Mouse (Mus musculus) hindbrain, embryonic 15.5 days (tissue): ENCODE results near the gene Slc6a6. TPM values are rescaled to one million over a fixed set of nuclear protein-coding genes. Genes with fewer than 3 reads are reported as not detected.

ENCODE experiments used
- ATAC-seq: fragments of 200-750 bp; cut with Nextera tagmentation; 2 replicates; pipeline ENCODE4 v1.8.0; 2017; ENCODE audit warnings: low read depth, moderate number of reproducible peaks, moderate TSS enrichment; ENCODE audit not compliant: low FRiP score
- H3K27ac ChIP-seq: fragments of 300-500 bp; sonication (generic); replicated peaks from 2 replicates; pipeline ENCODE4 v1.5.1; 2015; ENCODE audit warnings: mild to moderate bottlenecking, inconsistent platforms
- H3K27me3 ChIP-seq: fragments of 300-500 bp; sonication (generic); 2 replicates; pipeline ENCODE4 v1.6.1; 2015; ENCODE audit warnings: control low read depth, inconsistent platforms
- H3K36me3 ChIP-seq: fragments of 300-500 bp; sonication (generic); 2 replicates; pipeline ENCODE4 v1.6.1; 2015; ENCODE audit warnings: control low read depth, inconsistent platforms
- H3K4me1 ChIP-seq: fragments of 300-500 bp; sonication (generic); replicated peaks from 2 replicates; pipeline ENCODE4 v1.6.1; 2015; ENCODE audit warnings: control low read depth, inconsistent platforms
- H3K4me2 ChIP-seq: fragments of 300-500 bp; sonication (generic); 2 replicates; pipeline ENCODE4 v1.6.1; 2015; ENCODE audit warnings: moderate library complexity, mild to moderate bottlenecking, inconsistent platforms
- H3K4me3 ChIP-seq: fragments of 300-500 bp; sonication (generic); 2 replicates; pipeline ENCODE4 v1.5.1; 2015; ENCODE audit warnings: mild to moderate bottlenecking, inconsistent platforms
- H3K9ac ChIP-seq: fragments of 300-500 bp; sonication (generic); 2 replicates; pipeline ENCODE4 v1.6.1; 2015; ENCODE audit warnings: inconsistent platforms
- H3K9me3 ChIP-seq: fragments of 300-500 bp; sonication (generic); 2 replicates; pipeline ENCODE4 v1.6.1; 2016; ENCODE audit warnings: control low read depth, inconsistent platforms
- WGBS: fragments of 180-500 bp; shearing (Covaris S2); methylation state at CpG from one replicate; pipeline ENCODE4 v1.1.7; 2015; 5-methylcytosine and 5-hydroxymethylcytosine counted together
- polyA plus RNA-seq: library from polyadenylated mRNA; unstranded; fragments of >200 nt; fragmentation: Nextera tagmentation; extraction: Ambion mirVana; gene quantifications from 2 replicates; pipeline ENCODE4 v1.2.1, GENCODE M21; 2015

Gene Slc6a6
- polyA plus RNA-seq, 1 experiment from 2014 or later: 102 TPM

- H3K9me3 ChIP-seq: no peaks in the 10 kb centered on the region
- H3K4me2 ChIP-seq: no peak overlapping the region
- ATAC-seq: no peak
- no peak overlapping the region for H3K4me3 ChIP-seq
- no peaks in the 10 kb centered on the region for H3K27me3 ChIP-seq
- WGBS: 83% methylated on average over 9 of the region's 9 CpGs
- H3K9ac ChIP-seq: no peak overlapping the region
- no peak overlapping the region for H3K27ac ChIP-seq
- peaks cover 19% of the 10 kb centered on the region for H3K36me3 ChIP-seq
- no peaks in the 10 kb centered on the region for H3K4me1 ChIP-seq
Measured at GRCm38 (mm10) chr6:91762051-91762742, 78.3 kb downstream of the Slc6a6 start.

- H3K4me1 ChIP-seq: no peaks in the 10 kb centered on the region
- H3K4me3 ChIP-seq: no peak overlapping the region
- H3K4me2 ChIP-seq: no peak overlapping the region
- WGBS: 92% methylated on average over 8 of the region's 8 CpGs
- H3K27ac ChIP-seq: no peak overlapping the region
- no peaks in the 10 kb centered on the region for H3K27me3 ChIP-seq
- H3K36me3 ChIP-seq: peaks cover 11% of the 10 kb centered on the region
- no peaks in the 10 kb centered on the region for H3K9me3 ChIP-seq
- ATAC-seq: no peak
- no peak overlapping the region for H3K9ac ChIP-seq
Measured at GRCm38 (mm10) chr6:91767550-91767949, 83.7 kb downstream of the Slc6a6 start.

- H3K36me3 ChIP-seq: peaks cover 11% of the 10 kb centered on the region
- H3K9me3 ChIP-seq: no peaks in the 10 kb centered on the region
- no peak overlapping the region for H3K9ac ChIP-seq
- H3K27ac ChIP-seq: no peak overlapping the region
- no peak overlapping the region for H3K4me3 ChIP-seq
- WGBS: 81% methylated on average over 5 of the region's 5 CpGs
- H3K27me3 ChIP-seq: no peaks in the 10 kb centered on the region
- ATAC-seq: no peak
- H3K4me2 ChIP-seq: no peak overlapping the region
- H3K4me1 ChIP-seq: no peaks in the 10 kb centered on the region
Measured at GRCm38 (mm10) chr6:91773951-91774350, 90.1 kb downstream of the Slc6a6 start.

- ATAC-seq: peak; percentile 77
- 15% methylated on average over 9 of the region's 9 CpGs for WGBS
- Histone ChIP-seq H3K4me3 (no peak overlapping the region), H3K4me2 (no peak overlapping the region), H3K27ac (no peak overlapping the region), H3K9me3 (no peaks in the 10 kb centered on the region), H3K27me3 (no peaks in the 10 kb centered on the region), H3K4me1 (no peaks in the 10 kb centered on the region), H3K36me3 (peaks cover 4% of the 10 kb centered on the region), H3K9ac (no peak overlapping the region)
Measured at GRCm38 (mm10) chr6:91776543-91776942, 92.7 kb downstream of the Slc6a6 start.

GRCm38 (mm10) chr6:91779206-91779605 lies 95.4 kb downstream of the Slc6a6 start:
- Histone ChIP-seq H3K4me2 (no peak overlapping the region), H3K9ac (no peak overlapping the region), H3K9me3 (no peaks in the 10 kb centered on the region), H3K4me1 (no peaks in the 10 kb centered on the region), H3K27ac (no peak overlapping the region), H3K4me3 (no peak overlapping the region), H3K36me3 (no peaks in the 10 kb centered on the region; the same call in 1 of the 2 replicates), H3K27me3 (no peaks in the 10 kb centered on the region)
- 66% methylated on average over 9 of the region's 9 CpGs for WGBS
- no peak for ATAC-seq

- no peak overlapping the region for H3K27ac ChIP-seq
- ATAC-seq: no peak
- H3K4me3 ChIP-seq: no peak overlapping the region
- no peaks in the 10 kb centered on the region for H3K27me3 ChIP-seq
- no peak overlapping the region for H3K4me2 ChIP-seq
- H3K36me3 ChIP-seq: peaks cover 6% of the 10 kb centered on the region; the same call in 1 of the 2 replicates
- no peaks in the 10 kb centered on the region for H3K4me1 ChIP-seq
- 83% methylated on average over 3 of the region's 3 CpGs for WGBS
- no peak overlapping the region for H3K9ac ChIP-seq
- no peaks in the 10 kb centered on the region for H3K9me3 ChIP-seq
Measured at GRCm38 (mm10) chr6:91785018-91785417, 101.2 kb downstream of the Slc6a6 start.

GRCm38 (mm10) chr6:91788311-91788798 lies 104.5 kb downstream of the Slc6a6 start:
- ATAC-seq: no peak
- no peak overlapping the region for H3K4me3 ChIP-seq
- H3K4me2 ChIP-seq: no peak overlapping the region
- H3K9me3 ChIP-seq: no peaks in the 10 kb centered on the region
- 0 out of 2 replicates have a peak, but pooled peaks cover 6% of the 10 kb centered on the region for H3K36me3 ChIP-seq
- WGBS: 83% methylated on average over 9 of the region's 9 CpGs
- H3K9ac ChIP-seq: no peak overlapping the region
- no peaks in the 10 kb centered on the region for H3K27me3 ChIP-seq
- no peak overlapping the region for H3K27ac ChIP-seq
- 0 out of 2 replicates have a peak, but pooled peaks cover 4% of the 10 kb centered on the region for H3K4me1 ChIP-seq

GRCm38 (mm10) chr6:91795640-91796039 lies 111.8 kb downstream of the Slc6a6 start:
- WGBS: 64% methylated on average over 3 of the region's 3 CpGs
- Histone ChIP-seq H3K36me3 (no peaks in the 10 kb centered on the region), H3K9me3 (no peaks in the 10 kb centered on the region), H3K9ac (no peak overlapping the region), H3K27ac (no peak overlapping the region), H3K27me3 (no peaks in the 10 kb centered on the region), H3K4me3 (no peak overlapping the region), H3K4me2 (no peak overlapping the region), H3K4me1 (peaks cover 4% of the 10 kb centered on the region; the same call in 1 of the 2 replicates)
- ATAC-seq: no peak

- H3K27me3 ChIP-seq: no peaks in the 10 kb centered on the region
- H3K4me3 ChIP-seq: no peak overlapping the region
- ATAC-seq: no peak
- no peak overlapping the region for H3K27ac ChIP-seq
- no peak overlapping the region for H3K4me2 ChIP-seq
- no peaks in the 10 kb centered on the region for H3K36me3 ChIP-seq
- 71% methylated on average over 9 of the region's 9 CpGs for WGBS
- no peak overlapping the region for H3K9ac ChIP-seq
- H3K4me1 ChIP-seq: peaks cover 4% of the 10 kb centered on the region; the same call in 1 of the 2 replicates
- H3K9me3 ChIP-seq: no peaks in the 10 kb centered on the region
Measured at GRCm38 (mm10) chr6:91796064-91796463, 112.2 kb downstream of the Slc6a6 start.

GRCm38 (mm10) chr6:91796736-91797135 lies 112.9 kb downstream of the Slc6a6 start:
- Histone ChIP-seq H3K9ac (no peak overlapping the region), H3K9me3 (no peaks in the 10 kb centered on the region), H3K36me3 (no peaks in the 10 kb centered on the region), H3K4me3 (no peak overlapping the region), H3K4me2 (no peak overlapping the region), H3K27ac (no peak overlapping the region), H3K27me3 (no peaks in the 10 kb centered on the region), H3K4me1 (peaks cover 1% of the 10 kb centered on the region; the same call in 1 of the 2 replicates)
- ATAC-seq: no peak
- WGBS: 81% methylated on average over 4 of the region's 4 CpGs

- H3K4me3 ChIP-seq: no peak overlapping the region
- no peak overlapping the region for H3K9ac ChIP-seq
- no peak overlapping the region for H3K27ac ChIP-seq
- WGBS: 76% methylated on average over 12 of the region's 12 CpGs
- H3K27me3 ChIP-seq: no peaks in the 10 kb centered on the region
- H3K9me3 ChIP-seq: no peaks in the 10 kb centered on the region
- no peaks in the 10 kb centered on the region for H3K36me3 ChIP-seq
- ATAC-seq: no peak
- H3K4me1 ChIP-seq: peaks cover under 1% of the 10 kb centered on the region; the same call in 1 of the 2 replicates
- no peak overlapping the region for H3K4me2 ChIP-seq
Measured at GRCm38 (mm10) chr6:91798496-91798895, 114.6 kb downstream of the Slc6a6 start.

- Histone ChIP-seq H3K36me3 (no peaks in the 10 kb centered on the region), H3K27me3 (no peaks in the 10 kb centered on the region), H3K9me3 (no peaks in the 10 kb centered on the region), H3K4me3 (no peak overlapping the region), H3K4me2 (no peak overlapping the region), H3K27ac (peak overlapping the region; percentile 27; the same call in 1 of the 2 replicates), H3K4me1 (peaks cover 36% of the 10 kb centered on the region), H3K9ac (no peak overlapping the region)
- ATAC-seq: no peak
- WGBS: 43% methylated on average over 7 of the region's 7 CpGs
Measured at GRCm38 (mm10) chr6:91804177-91804576, 120.3 kb downstream of the Slc6a6 start.
